Mouse (Mus musculus): ENCODE results near the gene Npas1. TPM values are rescaled to one million over a fixed set of nuclear protein-coding genes. Genes with fewer than 3 reads are reported as not detected.

Gene Npas1
- polyA plus RNA-seq, 1 experiment: 0.28 TPM

DNA sequence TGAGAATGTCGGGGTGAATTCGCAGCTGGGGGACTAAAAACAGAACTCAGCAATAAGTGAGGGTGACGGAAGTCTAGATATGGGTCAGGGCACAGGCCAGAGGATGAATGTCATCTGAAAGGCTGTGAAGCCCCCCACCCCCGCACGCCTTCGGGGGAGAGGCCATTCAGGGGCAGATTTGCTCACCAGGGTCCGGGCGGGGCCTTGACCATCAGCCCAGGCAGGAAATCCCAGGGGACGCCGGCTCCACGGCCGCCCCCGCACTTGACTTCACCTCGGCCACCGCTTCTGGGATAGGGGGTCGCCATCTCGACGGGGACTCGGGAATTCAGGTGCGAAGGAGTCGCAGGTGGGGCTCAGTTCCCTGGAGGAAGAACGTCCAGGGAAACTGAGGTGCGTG lies 2.2 kb downstream of the Npas1 start:
- no peak overlapping the region for H3K27ac ChIP-seq (ENCODE audit: control insufficient read depth, insufficient read depth, low read length)
- no peaks in the 10 kb centered on the region for H3K36me3 ChIP-seq (ENCODE audit: control insufficient read depth, insufficient read depth, low read length)
- no peak for TF ChIP-seq POLR2A (IDR thresholded peaks at IDR 0.05; ENCODE audit: control insufficient read depth, extremely low read depth, insufficient read depth, low read length, poor library complexity)
- no peak for TF ChIP-seq CTCF (IDR thresholded peaks at IDR 0.05; ENCODE audit: borderline replicate concordance, control insufficient read depth, extremely low read depth, insufficient read depth, low read length, poor library complexity)
- WGBS: 11% methylated on average over 23 of the region's 23 CpGs
- peaks cover 33% of the 10 kb centered on the region for H3K27me3 ChIP-seq (ENCODE audit: control insufficient read depth, insufficient read depth, low read length)
- no peak overlapping the region for H3K4me3 ChIP-seq (ENCODE audit: control insufficient read depth, insufficient read depth, low read length)
- DNase-seq: no peak
- H3K4me1 ChIP-seq (replicated peaks; ENCODE audit: control insufficient read depth, insufficient read depth, low read length): no peaks in the 10 kb centered on the region; the same call in 1 of the 2 replicates

DNA sequence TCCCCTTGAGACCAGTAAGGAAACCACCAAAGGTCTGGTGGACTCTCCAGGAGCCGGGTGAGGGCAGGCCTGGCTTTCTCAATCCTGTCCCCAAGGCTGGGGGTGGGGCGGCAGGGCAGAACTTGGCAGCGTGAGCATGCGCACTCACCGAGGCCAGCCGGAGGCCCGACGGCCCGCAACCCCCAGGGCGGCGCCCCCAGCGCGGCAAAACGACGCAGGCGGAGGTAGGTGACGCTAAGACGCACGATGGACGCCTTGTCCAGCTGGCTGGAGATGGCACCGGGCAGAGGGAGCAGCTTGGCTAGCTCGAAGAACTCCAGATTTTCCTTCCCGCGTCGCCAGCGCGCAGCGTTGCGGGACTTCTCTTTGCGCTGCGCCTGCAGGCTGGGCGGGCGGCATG lies 3.1 kb downstream of the Npas1 start:
- 16% methylated on average over 33 of the region's 33 CpGs for WGBS

DNA sequence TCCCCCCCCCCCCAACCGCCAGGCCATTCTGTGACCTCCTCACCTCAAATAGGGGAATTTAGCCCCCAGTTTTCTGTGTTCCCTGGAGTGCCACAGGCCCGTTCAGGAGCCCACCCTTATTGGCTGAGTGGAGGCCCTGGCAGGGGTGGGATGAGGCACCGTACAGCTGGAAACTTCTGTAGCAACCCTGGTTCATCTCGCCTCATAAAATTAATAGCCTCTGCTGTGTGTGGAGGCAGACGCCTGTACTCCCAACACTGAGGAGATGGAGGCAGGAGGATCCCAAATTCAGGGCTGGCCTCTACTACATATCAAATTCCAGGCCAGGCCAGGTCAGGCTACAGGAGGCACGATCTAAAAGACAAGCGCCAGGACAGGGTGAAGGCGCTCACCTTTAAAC lies 3.7 kb downstream of the Npas1 start:
- peaks cover 33% of the 10 kb centered on the region for H3K27me3 ChIP-seq (ENCODE audit: control insufficient read depth, insufficient read depth, low read length)
- H3K4me1 ChIP-seq (replicated peaks; ENCODE audit: control insufficient read depth, insufficient read depth, low read length): no peaks in the 10 kb centered on the region; the same call in 1 of the 2 replicates
- H3K27ac ChIP-seq (ENCODE audit: control insufficient read depth, insufficient read depth, low read length): no peak overlapping the region
- H3K4me3 ChIP-seq (ENCODE audit: control insufficient read depth, insufficient read depth, low read length): no peak overlapping the region
- no peak for TF ChIP-seq POLR2A (IDR thresholded peaks at IDR 0.05; ENCODE audit: control insufficient read depth, extremely low read depth, insufficient read depth, low read length, poor library complexity)
- no peak for TF ChIP-seq CTCF (IDR thresholded peaks at IDR 0.05; ENCODE audit: borderline replicate concordance, control insufficient read depth, extremely low read depth, insufficient read depth, low read length, poor library complexity)
- no peak for DNase-seq
- 91% methylated on average over 8 of the region's 8 CpGs for WGBS
- no peaks in the 10 kb centered on the region for H3K36me3 ChIP-seq (ENCODE audit: control insufficient read depth, insufficient read depth, low read length)

More for the DNA sequence above, 3.1 kb downstream of the Npas1 start:
- Histone ChIP-seq H3K27ac (ENCODE audit: control insufficient read depth, insufficient read depth, low read length) (no peak overlapping the region), H3K4me1 (replicated peaks; ENCODE audit: control insufficient read depth, insufficient read depth, low read length) (no peaks in the 10 kb centered on the region; the same call in 1 of the 2 replicates), H3K27me3 (ENCODE audit: control insufficient read depth, insufficient read depth, low read length) (peaks cover 33% of the 10 kb centered on the region), H3K36me3 (ENCODE audit: control insufficient read depth, insufficient read depth, low read length) (no peaks in the 10 kb centered on the region), H3K4me3 (ENCODE audit: control insufficient read depth, insufficient read depth, low read length) (no peak overlapping the region)
- TF ChIP-seq POLR2A (IDR thresholded peaks at IDR 0.05; ENCODE audit: control insufficient read depth, extremely low read depth, insufficient read depth, low read length, poor library complexity): no peak
- DNase-seq: no peak

DNA sequence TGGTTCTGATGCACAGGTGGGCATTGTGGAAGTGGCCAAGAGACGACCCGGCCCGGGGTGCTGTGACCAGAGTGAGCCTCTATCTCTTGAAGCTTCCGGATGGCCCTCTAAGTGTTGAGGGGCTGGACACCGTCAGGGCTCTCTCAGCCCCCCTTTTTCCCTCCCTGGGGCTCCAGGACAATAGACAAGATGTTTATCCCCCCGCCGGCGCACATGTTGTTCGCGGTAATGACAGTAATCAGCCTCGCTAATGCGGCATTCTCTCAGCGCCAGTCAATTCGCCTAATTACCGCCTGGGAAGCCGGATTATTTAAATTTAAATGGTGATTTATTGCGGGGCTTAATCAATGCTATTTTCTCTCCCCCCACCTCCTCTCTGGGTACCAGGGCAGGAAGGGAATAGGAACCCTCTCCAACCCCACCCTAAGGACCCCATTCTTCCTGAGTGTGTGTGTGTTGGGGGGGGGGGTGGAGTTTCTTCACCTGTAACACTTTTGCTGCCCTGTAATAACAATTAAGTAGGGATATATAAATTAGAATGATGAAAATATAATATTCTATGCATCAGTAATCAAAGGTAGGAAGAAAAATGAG lies 5.3 kb downstream of the Npas1 start:
- H3K27me3 ChIP-seq (ENCODE audit: control insufficient read depth, insufficient read depth, low read length): peaks cover 33% of the 10 kb centered on the region
- H3K4me3 ChIP-seq (ENCODE audit: control insufficient read depth, insufficient read depth, low read length): no peak overlapping the region
- 37% methylated on average over 17 of the region's 17 CpGs for WGBS
- no peak for DNase-seq
- H3K27ac ChIP-seq (ENCODE audit: control insufficient read depth, insufficient read depth, low read length): no peak overlapping the region
- no peaks in the 10 kb centered on the region; the same call in 1 of the 2 replicates for H3K4me1 ChIP-seq (replicated peaks; ENCODE audit: control insufficient read depth, insufficient read depth, low read length)
- no peak for TF ChIP-seq CTCF (IDR thresholded peaks at IDR 0.05; ENCODE audit: borderline replicate concordance, control insufficient read depth, extremely low read depth, insufficient read depth, low read length, poor library complexity)
- no peaks in the 10 kb centered on the region for H3K36me3 ChIP-seq (ENCODE audit: control insufficient read depth, insufficient read depth, low read length)

DNA sequence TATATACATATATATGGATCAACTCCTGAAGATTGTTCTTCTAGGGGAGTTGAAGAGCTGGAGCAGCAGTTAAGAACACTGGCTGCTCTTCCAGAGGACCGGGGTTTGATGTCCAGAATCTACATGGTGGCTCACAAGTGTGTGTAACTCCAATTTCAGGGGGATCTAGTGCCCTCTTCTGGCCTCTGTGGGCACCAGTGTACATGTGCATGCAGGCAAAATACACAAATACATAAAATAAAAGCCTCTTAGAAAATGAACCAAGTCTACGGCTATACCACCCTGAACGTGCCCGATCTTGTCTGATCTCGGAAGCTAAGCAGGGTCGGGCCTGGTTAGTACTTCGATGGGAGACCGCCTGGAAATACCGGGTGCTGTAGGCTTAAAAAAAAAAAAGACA lies 6.0 kb downstream of the Npas1 start:
- no peak for TF ChIP-seq POLR2A (IDR thresholded peaks at IDR 0.05; ENCODE audit: control insufficient read depth, extremely low read depth, insufficient read depth, low read length, poor library complexity)
- DNase-seq: peak; percentile 46
- Histone ChIP-seq H3K4me3 (ENCODE audit: control insufficient read depth, insufficient read depth, low read length) (no peak overlapping the region), H3K27ac (ENCODE audit: control insufficient read depth, insufficient read depth, low read length) (no peak overlapping the region), H3K36me3 (ENCODE audit: control insufficient read depth, insufficient read depth, low read length) (no peaks in the 10 kb centered on the region), H3K27me3 (ENCODE audit: control insufficient read depth, insufficient read depth, low read length) (peaks cover 33% of the 10 kb centered on the region), H3K4me1 (replicated peaks; ENCODE audit: control insufficient read depth, insufficient read depth, low read length) (no peaks in the 10 kb centered on the region; the same call in 1 of the 2 replicates)
- WGBS: 36% methylated on average over 9 of the region's 9 CpGs

DNA sequence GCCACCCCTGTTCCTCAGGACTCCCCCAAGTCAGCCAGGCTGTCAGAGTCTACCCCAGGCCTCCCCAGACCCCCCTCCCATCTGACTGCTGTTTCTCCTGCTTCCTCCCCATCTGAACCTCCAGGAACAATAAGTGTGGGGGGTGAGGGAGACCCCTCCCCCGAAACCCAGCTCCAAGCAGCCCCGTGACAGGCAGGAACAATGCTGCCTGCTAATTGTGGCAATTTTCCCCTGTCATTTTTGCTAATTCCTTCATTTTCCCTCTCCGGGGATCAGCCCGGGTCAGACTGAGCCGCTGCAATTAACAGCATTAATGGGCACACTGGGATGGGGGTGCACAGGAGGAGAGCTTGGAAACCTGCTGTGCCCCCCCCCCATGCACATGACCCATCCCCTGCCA lies 9.4 kb downstream of the Npas1 start:
- H3K4me3 ChIP-seq (ENCODE audit: control insufficient read depth, insufficient read depth, low read length): no peak overlapping the region
- H3K27me3 ChIP-seq (ENCODE audit: control insufficient read depth, insufficient read depth, low read length): peaks cover 3% of the 10 kb centered on the region
- no peaks in the 10 kb centered on the region for H3K4me1 ChIP-seq (replicated peaks; ENCODE audit: control insufficient read depth, insufficient read depth, low read length)
- H3K36me3 ChIP-seq (ENCODE audit: control insufficient read depth, insufficient read depth, low read length): no peaks in the 10 kb centered on the region
- WGBS: 47% methylated on average over 5 of the region's 5 CpGs
- DNase-seq: no peak
- TF ChIP-seq POLR2A (IDR thresholded peaks at IDR 0.05; ENCODE audit: control insufficient read depth, extremely low read depth, insufficient read depth, low read length, poor library complexity) (no peak), CTCF (IDR thresholded peaks at IDR 0.05; ENCODE audit: borderline replicate concordance, control insufficient read depth, extremely low read depth, insufficient read depth, low read length, poor library complexity) (no peak)
- no peak overlapping the region for H3K27ac ChIP-seq (ENCODE audit: control insufficient read depth, insufficient read depth, low read length)

DNA sequence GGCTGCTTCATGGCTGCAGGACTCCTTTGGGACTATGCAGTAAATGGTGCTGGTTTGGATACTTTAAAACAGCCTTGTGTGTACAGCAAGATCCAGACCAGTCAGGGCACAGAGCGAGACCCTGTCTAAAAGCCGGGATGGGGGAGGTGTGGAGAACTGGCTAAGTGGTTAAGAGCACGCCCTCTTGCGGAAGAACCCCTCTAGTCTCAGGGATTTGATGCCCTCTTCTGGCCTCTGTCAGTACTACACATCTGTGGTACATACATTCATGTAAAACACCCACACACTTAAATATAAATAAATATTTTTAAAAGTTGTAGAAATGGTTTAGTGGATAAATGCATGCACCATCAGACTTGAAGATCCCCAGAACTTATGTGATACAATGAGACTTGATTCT lies 11.0 kb downstream of the Npas1 start:
- 71% methylated on average over 4 of the region's 4 CpGs for WGBS
- Histone ChIP-seq H3K27me3 (ENCODE audit: control insufficient read depth, insufficient read depth, low read length) (no peaks in the 10 kb centered on the region), H3K27ac (ENCODE audit: control insufficient read depth, insufficient read depth, low read length) (no peak overlapping the region), H3K36me3 (ENCODE audit: control insufficient read depth, insufficient read depth, low read length) (no peaks in the 10 kb centered on the region), H3K4me1 (replicated peaks; ENCODE audit: control insufficient read depth, insufficient read depth, low read length) (no peaks in the 10 kb centered on the region), H3K4me3 (ENCODE audit: control insufficient read depth, insufficient read depth, low read length) (no peak overlapping the region)
- DNase-seq: peak; percentile 31
- TF ChIP-seq POLR2A (IDR thresholded peaks at IDR 0.05; ENCODE audit: control insufficient read depth, extremely low read depth, insufficient read depth, low read length, poor library complexity) (no peak), CTCF (IDR thresholded peaks at IDR 0.05; ENCODE audit: borderline replicate concordance, control insufficient read depth, extremely low read depth, insufficient read depth, low read length, poor library complexity) (peak; percentile 44; the same call in 1 of the 2 replicates)
